Mouse (Mus musculus) retina, postnatal 1 day (tissue): Measurements from ENCODE around the gene Epb42.
"Not testable (repeated sequence)": the region's sequence is repeated elsewhere in the genome, so short reads cannot be mapped to it uniquely, and the experiment has no call there.

Experiments used
- DNase-seq: peaks from one replicate; pipeline ENCODE4 v3.0.0-alpha.2; 2012

The Epb42 gene

GRCm38 (mm10) chr2:121006986-121007385 is 29.9 kb downstream of the Epb42 start:
- DNase-seq = no peak

- no peak for DNase-seq
Measured at GRCm38 (mm10) chr2:121004018-121004811, 32.7 kb downstream of the Epb42 start.

GRCm38 (mm10) chr2:121003586-121003985 is 33.3 kb downstream of the Epb42 start:
- DNase-seq = no peak

- DNase-seq = no peak
Measured at GRCm38 (mm10) chr2:120998863-120999262, 38.0 kb downstream of the Epb42 start.

GRCm38 (mm10) chr2:120996607-120997006 is 40.3 kb downstream of the Epb42 start:
- not testable (repeated sequence) for DNase-seq

GRCm38 (mm10) chr2:120991196-120991595 is 45.7 kb downstream of the Epb42 start:
- DNase-seq = no peak

- no peak for DNase-seq
Measured at GRCm38 (mm10) chr2:120985241-120985640, 51.6 kb downstream of the Epb42 start.

- DNase-seq = no peak
Measured at GRCm38 (mm10) chr2:120983611-120984010, 53.3 kb downstream of the Epb42 start.

- no peak for DNase-seq
Measured at GRCm38 (mm10) chr2:120980861-120981260, 56.0 kb downstream of the Epb42 start.

- DNase-seq = no peak
Measured at GRCm38 (mm10) chr2:120979819-120980218, 57.1 kb downstream of the Epb42 start.

GRCm38 (mm10) chr2:120978693-120979037 is 58.2 kb downstream of the Epb42 start:
- DNase-seq = peak; percentile 55

- no peak for DNase-seq
Measured at GRCm38 (mm10) chr2:120977926-120978692, 58.8 kb downstream of the Epb42 start.

- peak; percentile 75 for DNase-seq
Measured at GRCm38 (mm10) chr2:120976990-120977925, 59.6 kb downstream of the Epb42 start, which contains the start of gene Tmem62. Tmem62 (plus strand) TSS chr2:120977017.

- DNase-seq = peak; percentile 42
Measured at GRCm38 (mm10) chr2:120976308-120976707, 60.6 kb downstream of the Epb42 start.

- peak; percentile 16 for DNase-seq
Measured at GRCm38 (mm10) chr2:120972964-120973363, 63.9 kb downstream of the Epb42 start.

GRCm38 (mm10) chr2:120972257-120972656 is 64.6 kb downstream of the Epb42 start:
- not testable (repeated sequence) for DNase-seq

GRCm38 (mm10) chr2:120971766-120972165 is 65.1 kb downstream of the Epb42 start:
- no peak for DNase-seq

- peak; percentile 95 for DNase-seq
Measured at GRCm38 (mm10) chr2:120970559-120971080, 66.3 kb downstream of the Epb42 start, which contains the start of gene Ubr1. Ubr1 (minus strand) TSS chr2:120970715.

GRCm38 (mm10) chr2:120970045-120970539 is 66.8 kb downstream of the Epb42 start:
- DNase-seq = no peak
